Mouse (Mus musculus) CH12.LX (cell line): ENCODE results near the gene Pkp4. TPM values are rescaled to one million over a fixed set of nuclear protein-coding genes. Genes with fewer than 3 reads are reported as not detected.

Source experiments
- DNase-seq: peaks from one replicate; pipeline ENCODE4 v3.0.0-alpha.2; 2013; ENCODE audit errors: extremely low read depth
- H3K27ac ChIP-seq: 2 replicates; pipeline ENCODE4 v1.5.1; 2012; ENCODE audit warnings: low read depth, mild to moderate bottlenecking, control low read depth, moderate library complexity; ENCODE audit not compliant: insufficient read depth
- H3K27me3 ChIP-seq: replicated peaks from 2 replicates; pipeline ENCODE3; 2012; ENCODE audit warnings: inconsistent platforms
- H3K36me3 ChIP-seq, 2 experiments: replicated peaks in 1 of 2; 2 replicates each; pipeline versions ENCODE3 to v1.6.1; 2012; ENCODE audit warnings: inconsistent platforms in 1 of 2, low read length in 1 of 2, mild to moderate bottlenecking in 1 of 2, mixed read lengths in 1 of 2, moderate library complexity in 1 of 2; ENCODE audit not compliant: control insufficient read depth in 1 of 2, insufficient read depth in 1 of 2
- H3K4me1 ChIP-seq, 2 experiments: 2 replicates each; pipeline ENCODE4 v1.6.1; 2012; ENCODE audit warnings: inconsistent platforms in 1 of 2, moderate library complexity in 1 of 2; ENCODE audit not compliant: insufficient read depth in 2 of 2, control insufficient read depth in 1 of 2
- H3K4me2 ChIP-seq: 2 replicates; pipeline ENCODE4 v1.6.1; 2012; ENCODE audit warnings: low read depth, mild to moderate bottlenecking, control low read depth; ENCODE audit not compliant: poor library complexity, insufficient read depth, severe bottlenecking
- H3K4me3 ChIP-seq, 3 experiments: fragments of 150-350 bp in 1 of 3; sonication (generic) in 1 of 3; replicated peaks in 1 of 3; 2 replicates each; pipeline versions ENCODE3 to v1.5.1; 2011 to 2012; ENCODE audit warnings: low read depth in 2 of 3, low read length in 2 of 3, mild to moderate bottlenecking in 2 of 3, moderate library complexity in 2 of 3, control low read depth in 1 of 3, improper control_type of control experiment in 1 of 3, inconsistent platforms in 1 of 3, mixed read lengths in 1 of 3; ENCODE audit not compliant: poor library complexity in 1 of 3
- H3K79me2 ChIP-seq: replicated peaks from 2 replicates; pipeline ENCODE4 v1.6.1; 2012; ENCODE audit warnings: mild to moderate bottlenecking, moderate library complexity; ENCODE audit not compliant: control insufficient read depth, poor library complexity, insufficient read depth, severe bottlenecking; ENCODE audit errors: extremely low read depth
- H3K9ac ChIP-seq: 2 replicates; pipeline ENCODE4 v1.6.1; 2012; ENCODE audit warnings: low read depth, mild to moderate bottlenecking, control low read depth, moderate library complexity; ENCODE audit not compliant: insufficient read depth
- H3K9me3 ChIP-seq: replicated peaks from 2 replicates; pipeline ENCODE3; 2012; ENCODE audit warnings: low read length, inconsistent platforms, mixed read lengths
- CHD1 ChIP-seq: IDR thresholded peaks from 2 replicates; pipeline ENCODE4 v1.6.1; 2012; ENCODE audit warnings: low read depth, low read length, improper control_type of control experiment, inconsistent platforms
- CHD2 ChIP-seq: IDR thresholded peaks from 2 replicates; pipeline ENCODE4 v1.6.1; 2011; ENCODE audit warnings: low read length, improper control_type of control experiment
- E2F4 ChIP-seq: IDR thresholded peaks from 2 replicates; pipeline ENCODE4 v1.6.1; 2011; ENCODE audit warnings: low read depth, low read length, improper control_type of control experiment; ENCODE audit not compliant: insufficient replicate concordance
- EP300 ChIP-seq: IDR thresholded peaks from 2 replicates; pipeline ENCODE4 v1.6.1; 2011; ENCODE audit warnings: low read length, improper control_type of control experiment
- GABPA ChIP-seq: IDR thresholded peaks from 2 replicates; pipeline ENCODE4 v1.6.1; 2012; ENCODE audit warnings: low read depth, low read length, improper control_type of control experiment, inconsistent platforms; ENCODE audit not compliant: insufficient replicate concordance
- JUN ChIP-seq: IDR thresholded peaks from 2 replicates; pipeline ENCODE4 v1.6.1; 2011; ENCODE audit warnings: low read depth, mild to moderate bottlenecking, low read length, improper control_type of control experiment, moderate library complexity; ENCODE audit not compliant: insufficient read depth
- JUND ChIP-seq: conservative IDR thresholded peaks from 2 replicates; pipeline ENCODE4 v1.6.1; 2011; ENCODE audit warnings: low read depth, low read length, improper control_type of control experiment
- KAT2A ChIP-seq: IDR thresholded peaks from 2 replicates; pipeline ENCODE4 v1.6.1; 2012; ENCODE audit warnings: low read length, improper control_type of control experiment, inconsistent platforms; ENCODE audit not compliant: insufficient replicate concordance
- MAFK ChIP-seq: IDR thresholded peaks from 2 replicates; pipeline ENCODE4 v1.6.1; 2011; ENCODE audit warnings: low read length, improper control_type of control experiment; ENCODE audit not compliant: insufficient replicate concordance
- MAX ChIP-seq: IDR thresholded peaks from 2 replicates; pipeline ENCODE4 v1.6.1; 2011; ENCODE audit warnings: low read length, improper control_type of control experiment
- MEF2A ChIP-seq: IDR thresholded peaks from 2 replicates; pipeline ENCODE4 v1.6.1; 2014; ENCODE audit warnings: low read depth, mild to moderate bottlenecking, inconsistent platforms, low read length, improper control_type of control experiment, borderline replicate concordance
- NELFE ChIP-seq: IDR thresholded peaks from 2 replicates; pipeline ENCODE4 v1.6.1; 2011; ENCODE audit warnings: low read depth, low read length, improper control_type of control experiment
- NRF1 ChIP-seq: IDR thresholded peaks from 2 replicates; pipeline ENCODE4 v1.6.1; 2014; ENCODE audit warnings: low read depth, mild to moderate bottlenecking, inconsistent platforms, low read length, improper control_type of control experiment, moderate library complexity
- POLR2A ChIP-seq: IDR thresholded peaks from 2 replicates; pipeline ENCODE4 v1.6.1; 2011; ENCODE audit warnings: low read depth, mild to moderate bottlenecking, improper control_type of control experiment, low read length
- RCOR1 ChIP-seq: conservative IDR thresholded peaks from 2 replicates; pipeline ENCODE4 v1.6.1; 2012; ENCODE audit warnings: low read depth, mild to moderate bottlenecking, inconsistent platforms, low read length, improper control_type of control experiment
- SIN3A ChIP-seq: IDR thresholded peaks from 2 replicates; pipeline ENCODE4 v1.6.1; 2012; ENCODE audit warnings: low read length, improper control_type of control experiment, inconsistent platforms
- SMC3 ChIP-seq: IDR thresholded peaks from 2 replicates; pipeline ENCODE4 v1.6.1; 2011; ENCODE audit warnings: low read depth, low read length, improper control_type of control experiment
- USF1 ChIP-seq: IDR thresholded peaks from 2 replicates; pipeline ENCODE4 v1.6.1; 2014; ENCODE audit warnings: low read depth, mild to moderate bottlenecking, inconsistent platforms, low read length, improper control_type of control experiment
- ZC3H11A ChIP-seq: IDR thresholded peaks from 2 replicates; pipeline ENCODE4 v1.6.1; 2012; ENCODE audit warnings: low read depth, mild to moderate bottlenecking, inconsistent platforms, low read length, improper control_type of control experiment
- ZNF384 ChIP-seq: IDR thresholded peaks from 2 replicates; pipeline ENCODE4 v1.6.1; 2012; ENCODE audit warnings: low read depth, low read length, improper control_type of control experiment, inconsistent platforms
- dilution Hi-C: fragments of 300-500 bp; cut with MboI; formaldehyde crosslinking; loops from 2 replicates; pipeline ENCODE4 v1.14.3; 2020; ENCODE audit warnings: low sequenced_read_pairs; ENCODE audit not compliant: extremely low pct_unique_long_range_greater_than_20kb, extremely low pct_ligation_motif_present
- in situ Hi-C: fragments of 300-500 bp; cut with MboI; formaldehyde crosslinking; loops from 3 replicates; pipeline ENCODE4 v1.14.3; 2019; ENCODE audit warnings: low sequenced_read_pairs, low pct_ligation_motif_present, low pct_unique_long_range_greater_than_20kb, mixed read lengths
- polyA plus RNA-seq: library from polyadenylated mRNA; unstranded; fragments of >175 nt; gene quantifications from 2 replicates; pipeline ENCODE4 v1.2.1, GENCODE M21; 2012; ENCODE audit warnings: low read depth; ENCODE audit not compliant: insufficient read length
- total RNA-seq, 2 experiments: library from RNA; depleted of rRNA; stranded (reverse); fragments of 300-350 nt in 1 of 2; fragments of >200 nt in 1 of 2; gene quantifications; 2 replicates each; pipeline ENCODE4 v1.2.3; 2012 to 2014

Gene Pkp4
- total and polyA plus RNA-seq, 3 experiments, result not detected

DNA sequence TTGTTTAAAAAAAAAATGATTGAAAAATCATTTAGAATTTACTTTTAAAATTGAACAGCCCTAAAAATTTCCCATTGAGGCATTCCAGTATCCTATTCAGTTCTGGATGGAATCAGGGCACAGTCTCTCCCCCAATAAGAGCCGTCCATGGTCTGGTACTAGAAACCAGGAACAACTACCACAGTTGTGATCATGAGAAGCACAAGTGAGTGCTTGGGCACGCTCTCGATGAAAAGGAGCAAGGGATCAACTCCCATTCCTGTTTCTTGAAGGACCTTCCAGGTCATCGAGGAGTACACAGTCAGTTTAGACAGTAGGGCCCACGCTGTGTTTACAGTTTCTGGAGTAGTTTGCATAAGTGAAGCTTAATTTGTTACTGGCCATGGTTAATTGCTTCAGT lies 123.6 kb downstream of the Pkp4 start (continued):
- TF ChIP-seq SIN3A (no peak), SMC3 (no peak)

DNA sequence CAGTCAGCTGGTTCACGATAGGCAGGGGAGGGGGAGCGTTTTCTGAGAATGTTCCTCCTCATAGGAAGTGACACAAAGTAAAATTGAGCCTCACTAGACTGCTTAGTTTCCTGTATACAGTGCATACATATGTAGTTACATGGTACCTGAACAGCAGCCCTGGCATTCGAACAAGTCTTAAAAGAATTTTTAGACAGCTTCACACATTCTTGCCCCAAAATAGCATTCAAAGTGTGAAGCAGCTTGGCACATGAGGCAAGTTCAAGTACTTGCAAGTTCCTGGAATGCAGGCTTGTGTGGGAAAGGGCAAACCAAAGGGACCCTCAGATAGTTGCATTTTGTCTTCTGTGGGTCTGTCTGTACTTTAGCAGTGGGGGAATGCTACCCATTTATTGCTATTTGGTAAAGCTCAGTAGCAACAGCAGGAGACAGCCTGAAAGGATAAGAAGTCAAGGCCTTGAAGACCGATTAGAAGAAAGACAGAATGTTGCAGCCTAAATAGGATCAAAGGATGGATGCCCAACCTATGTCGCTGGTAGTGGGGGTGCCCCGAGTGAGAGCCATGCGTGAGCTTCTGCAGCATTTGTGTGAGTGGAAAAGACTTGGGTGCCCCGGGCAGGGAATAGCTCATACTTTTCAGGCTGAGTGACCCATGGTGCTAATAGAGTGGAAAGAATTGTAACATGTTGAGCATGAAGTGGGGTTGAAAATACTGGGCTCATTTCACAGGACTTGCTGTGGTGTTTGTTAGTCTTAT lies 124.3 kb downstream of the Pkp4 start:
- no peaks in the 10 kb centered on the region for H3K36me3 ChIP-seq
- H3K27ac ChIP-seq, result no peak overlapping the region
- no peaks in the 10 kb centered on the region for H3K27me3 ChIP-seq
- in situ Hi-C loops (no loop called here), dilution Hi-C loops (no loop called here)
- H3K9me3 ChIP-seq, result peaks cover 72% of the 10 kb centered on the region
- H3K4me1 ChIP-seq, result no peaks in the 10 kb centered on the region
- no peak for DNase-seq
- TF ChIP-seq GABPA (no peak), JUN (no peak), POLR2A (no peak), MAX (no peak), CHD1 (no peak), ZNF384 (no peak), MAFK (no peak), ZC3H11A (no peak), MEF2A (no peak), USF1 (no peak), JUND (no peak)
- H3K4me2 ChIP-seq, result no peak overlapping the region
- H3K9ac ChIP-seq, result no peak overlapping the region
- H3K79me2 ChIP-seq, result no peaks in the 10 kb centered on the region
- H3K4me3 ChIP-seq, result no peak overlapping the region

DNA sequence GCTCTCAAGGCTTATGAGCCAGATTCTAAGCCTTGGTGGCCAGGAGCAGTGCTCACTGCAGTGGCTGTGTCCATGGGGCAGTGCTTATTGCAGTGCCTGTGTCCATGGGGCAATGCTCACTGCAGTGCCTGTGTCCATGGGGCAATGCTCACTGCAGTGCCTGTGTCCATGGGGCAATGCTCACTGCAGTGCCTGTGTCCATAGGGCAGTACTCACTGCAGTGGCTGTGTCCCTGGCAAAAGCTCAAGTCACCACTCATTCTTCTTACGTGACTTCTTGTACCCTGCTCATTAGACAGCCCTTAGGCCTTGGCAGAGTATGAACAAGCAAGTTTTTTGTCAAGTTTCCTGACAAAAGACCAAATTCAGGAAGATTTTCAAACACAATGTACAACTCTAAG lies 124.9 kb downstream of the Pkp4 start:
- Histone ChIP-seq H3K9me3 (peaks cover 72% of the 10 kb centered on the region), H3K36me3 (no peaks in the 10 kb centered on the region), H3K4me1 (no peaks in the 10 kb centered on the region), H3K4me2 (no peak overlapping the region), H3K27me3 (no peaks in the 10 kb centered on the region), H3K27ac (no peak overlapping the region), H3K9ac (no peak overlapping the region), H3K79me2 (no peaks in the 10 kb centered on the region), H3K4me3 (no peak overlapping the region)
- dilution Hi-C loops (no loop called here), in situ Hi-C loops (no loop called here)
- TF ChIP-seq EP300 (no peak), SMC3 (no peak), CHD2 (no peak), NELFE (no peak), E2F4 (no peak), ZNF384 (no peak), KAT2A (no peak), RCOR1 (no peak), NRF1 (no peak)
- DNase-seq, result no peak
